Mouse (Mus musculus): Measurements from ENCODE around the gene Gfral. TPM values are rescaled to one million over a fixed set of nuclear protein-coding genes. Genes with fewer than 3 reads are reported as not detected.

Gene Gfral
- polyA plus RNA-seq, 1 experiment from 2014 or later = not detected

DNA sequence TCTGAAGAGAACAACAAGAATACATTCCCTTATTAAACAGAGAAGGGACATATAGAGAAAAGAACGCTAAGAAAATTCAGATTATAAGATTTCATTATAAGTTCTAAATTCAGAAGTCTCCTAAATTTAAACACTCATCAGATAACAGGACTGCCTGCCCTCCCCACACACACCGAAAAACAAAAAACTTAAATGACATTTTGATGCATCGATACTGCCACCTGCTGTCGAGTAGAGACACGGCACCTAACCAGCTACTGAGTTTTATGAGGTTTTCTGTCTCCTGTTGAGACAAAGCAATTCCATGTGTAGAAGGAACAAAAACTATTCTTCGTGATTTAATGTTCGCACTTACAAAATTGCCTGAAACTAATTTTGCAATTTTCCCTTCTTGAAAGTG is 23.2 kb upstream of the Gfral start:
- 1% methylated on average over 7 of the region's 7 CpGs for WGBS
- Histone ChIP-seq H3K27me3 (replicated peaks; ENCODE audit: insufficient read depth, low read length) (no peaks in the 10 kb centered on the region), H3K9me3 (ENCODE audit: low read length) (no peaks in the 10 kb centered on the region), H3K4me3 (ENCODE audit: low read depth, low read length) (peak overlapping the region; percentile 39), H3K9ac (replicated peaks; ENCODE audit: low read depth) (no peak overlapping the region), H3K27ac (ENCODE audit: low read length) (no peak overlapping the region), H3K4me1 (ENCODE audit: insufficient read depth, low read depth, low read length) (no peaks in the 10 kb centered on the region), H3K4me2 (replicated peaks; ENCODE audit: low read depth, low read length) (peak overlapping the region; percentile 64), H3K36me3 (ENCODE audit: insufficient read depth, low read length) (no peaks in the 10 kb centered on the region)
- DNase-seq (ENCODE audit: low spot score) (peak; percentile 82), ATAC-seq (peak; percentile 56)
- peak; percentile 84 for TF ChIP-seq CTCF (IDR thresholded peaks at IDR 0.05)
- no peak for TF ChIP-seq EP300 (IDR thresholded peaks at IDR 0.05)

DNA sequence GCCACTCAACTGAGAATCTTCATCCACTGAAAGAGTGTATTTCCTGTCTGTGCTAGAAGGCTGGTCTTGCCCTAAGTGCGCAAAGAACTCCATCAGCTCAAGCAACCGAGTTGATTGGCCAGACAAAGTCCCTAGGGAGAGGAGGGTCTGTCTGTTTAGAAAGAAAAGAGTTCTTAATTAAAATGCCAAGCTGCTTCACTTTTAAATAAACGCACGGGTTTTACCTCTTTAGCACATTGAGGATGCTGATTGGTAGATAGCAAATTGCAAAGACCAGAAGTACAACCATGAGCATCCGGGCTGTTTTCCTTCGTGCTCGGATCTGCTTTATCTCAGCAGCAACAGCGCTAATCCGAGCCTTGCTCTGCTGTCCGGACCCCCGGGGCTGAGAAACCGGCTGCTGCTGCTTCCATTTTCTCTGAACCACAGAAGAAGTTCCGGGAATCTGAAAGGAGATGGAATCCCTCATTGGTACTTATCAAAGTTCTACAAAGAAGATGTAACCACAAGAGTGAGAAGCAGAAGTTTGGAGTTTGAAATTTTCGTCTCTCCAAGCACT is 22.6 kb upstream of the Gfral start:
- Histone ChIP-seq H3K36me3 (ENCODE audit: insufficient read depth, low read length) (no peaks in the 10 kb centered on the region), H3K9ac (replicated peaks; ENCODE audit: low read depth) (no peak overlapping the region), H3K4me3 (ENCODE audit: low read depth, low read length) (peak overlapping the region; percentile 39), H3K4me2 (replicated peaks; ENCODE audit: low read depth, low read length) (peak overlapping the region; percentile 64), H3K9me3 (ENCODE audit: low read length) (no peaks in the 10 kb centered on the region), H3K27ac (ENCODE audit: low read length) (peak overlapping the region; percentile 35; the same call in 1 of the 2 replicates), H3K27me3 (replicated peaks; ENCODE audit: insufficient read depth, low read length) (no peaks in the 10 kb centered on the region), H3K4me1 (ENCODE audit: insufficient read depth, low read depth, low read length) (no peaks in the 10 kb centered on the region)
- 3% methylated on average over 14 of the region's 14 CpGs for WGBS
- TF ChIP-seq CTCF (IDR thresholded peaks at IDR 0.05) (no peak), EP300 (IDR thresholded peaks at IDR 0.05) (no peak)
- peak; percentile 47 for ATAC-seq
- DNase-seq (ENCODE audit: low spot score) = peak; percentile 22

DNA sequence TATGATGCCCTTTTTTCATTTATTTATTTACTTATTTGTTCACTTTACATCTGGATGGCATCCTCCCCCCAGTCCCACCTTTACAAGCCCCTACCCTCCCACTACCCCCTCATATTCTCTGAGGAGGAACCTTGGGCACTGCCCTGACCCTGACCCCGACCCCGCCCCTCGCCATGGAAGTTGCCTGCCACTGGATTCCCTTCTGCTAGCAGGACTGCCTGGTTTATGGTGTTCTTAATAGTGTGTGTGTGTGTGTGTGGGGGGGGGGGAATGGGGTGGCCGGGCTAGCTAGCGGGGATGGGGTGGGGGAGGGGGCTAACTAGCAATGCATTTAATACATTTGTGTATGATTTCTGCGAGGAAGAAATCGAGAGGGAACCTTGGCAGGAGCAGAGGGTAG is 21.4 kb upstream of the Gfral start:
- WGBS = 62% methylated on average over 7 of the region's 7 CpGs
- Histone ChIP-seq H3K27ac (ENCODE audit: low read length) (no peak overlapping the region), H3K36me3 (ENCODE audit: insufficient read depth, low read length) (no peaks in the 10 kb centered on the region), H3K4me2 (replicated peaks; ENCODE audit: low read depth, low read length) (no peak overlapping the region), H3K9me3 (ENCODE audit: low read length) (no peaks in the 10 kb centered on the region), H3K9ac (replicated peaks; ENCODE audit: low read depth) (no peak overlapping the region), H3K27me3 (replicated peaks; ENCODE audit: insufficient read depth, low read length) (no peaks in the 10 kb centered on the region), H3K4me3 (ENCODE audit: low read depth, low read length) (no peak overlapping the region), H3K4me1 (ENCODE audit: insufficient read depth, low read depth, low read length) (no peaks in the 10 kb centered on the region)
- TF ChIP-seq EP300 (IDR thresholded peaks at IDR 0.05) (no peak), CTCF (IDR thresholded peaks at IDR 0.05) (no peak)
- ATAC-seq (no peak), DNase-seq (ENCODE audit: low spot score) (no peak)

DNA sequence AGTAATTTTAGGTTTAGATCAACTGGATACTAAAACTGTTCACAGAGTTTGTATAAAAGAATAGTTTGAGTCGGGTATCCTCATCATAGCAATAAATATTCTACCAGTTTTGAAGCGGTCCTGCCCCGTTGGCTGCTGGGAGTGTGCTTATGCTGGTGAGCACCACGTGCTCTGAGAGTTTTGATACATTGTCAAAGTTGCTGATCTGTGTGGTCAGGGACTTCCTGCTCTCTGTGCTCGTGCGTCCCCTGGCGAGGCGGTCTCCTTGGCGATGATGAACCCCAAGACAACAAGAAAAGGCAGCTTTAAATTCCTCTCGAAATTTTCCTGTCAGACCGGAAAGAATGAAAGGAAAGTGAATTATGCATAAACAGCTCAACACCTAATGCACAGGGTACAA is 16.9 kb upstream of the Gfral start:
- H3K9me3 ChIP-seq (ENCODE audit: low read length) = no peaks in the 10 kb centered on the region
- whole genome bisulfite sequencing = 37% methylated on average over 11 of the region's 11 CpGs
- no peak; the same call in 1 of the 2 replicates for ATAC-seq
- H3K9ac ChIP-seq (replicated peaks; ENCODE audit: low read depth) = no peak overlapping the region
- no peak for TF ChIP-seq CTCF (IDR thresholded peaks at IDR 0.05)
- H3K4me1 ChIP-seq (ENCODE audit: insufficient read depth, low read depth, low read length) = no peaks in the 10 kb centered on the region
- H3K36me3 ChIP-seq (ENCODE audit: insufficient read depth, low read length) = no peaks in the 10 kb centered on the region
- H3K4me3 ChIP-seq (ENCODE audit: low read depth, low read length) = no peak overlapping the region
- no peak overlapping the region for H3K4me2 ChIP-seq (replicated peaks; ENCODE audit: low read depth, low read length)
- H3K27ac ChIP-seq (ENCODE audit: low read length) = no peak overlapping the region
- no peaks in the 10 kb centered on the region for H3K27me3 ChIP-seq (replicated peaks; ENCODE audit: insufficient read depth, low read length)
- peak; percentile 14 for DNase-seq (ENCODE audit: low spot score)

DNA sequence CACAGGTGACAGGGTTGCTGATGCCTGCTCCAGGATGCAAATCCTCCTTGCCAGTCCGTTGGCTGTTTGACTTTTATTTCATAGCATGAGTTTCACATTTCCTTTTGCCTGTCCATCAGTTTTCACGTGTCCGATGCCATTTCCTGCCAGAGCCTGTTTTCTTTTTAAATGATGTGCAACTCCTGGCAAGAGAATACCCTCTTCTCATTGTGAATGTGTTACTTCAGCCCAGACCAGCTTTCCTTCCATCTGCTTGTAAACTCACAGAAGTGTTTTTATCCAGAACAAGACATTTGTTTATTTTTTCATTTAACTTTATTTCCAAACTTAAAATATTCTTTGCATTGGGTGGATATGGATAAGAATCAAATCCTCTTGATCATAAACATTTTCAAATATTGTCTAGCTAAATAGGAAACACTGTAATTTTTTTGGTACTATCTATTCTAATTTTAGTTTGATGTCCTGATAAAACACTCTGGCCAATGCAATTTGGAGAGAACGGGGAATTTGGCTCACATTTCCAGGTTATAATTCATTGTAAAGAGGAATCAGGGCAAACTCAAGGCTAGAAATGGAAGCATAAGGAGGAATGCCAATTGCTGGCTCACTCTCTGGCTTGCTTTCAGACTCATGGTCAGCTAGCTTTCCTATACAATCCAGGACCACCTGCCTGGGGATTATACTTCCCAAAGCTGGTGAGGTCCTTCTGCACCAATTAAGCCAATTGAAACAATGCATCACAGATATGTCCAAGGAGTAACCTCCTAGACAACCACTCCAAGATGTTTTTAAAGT is 3.9 kb upstream of the Gfral start:
- no peak for TF ChIP-seq CTCF (IDR thresholded peaks at IDR 0.05)
- no peak for TF ChIP-seq EP300 (IDR thresholded peaks at IDR 0.05)
- DNase-seq (ENCODE audit: low spot score) = peak; percentile 56
- no peak overlapping the region for H3K4me3 ChIP-seq (ENCODE audit: low read depth, low read length)
- no peak overlapping the region for H3K27ac ChIP-seq (ENCODE audit: low read length)
- no peaks in the 10 kb centered on the region for H3K36me3 ChIP-seq (ENCODE audit: insufficient read depth, low read length)
- H3K9me3 ChIP-seq (ENCODE audit: low read length) = no peaks in the 10 kb centered on the region
- no peak for ATAC-seq
- WGBS = 35% methylated on average over 4 of the region's 4 CpGs
- H3K4me2 ChIP-seq (replicated peaks; ENCODE audit: low read depth, low read length) = no peak overlapping the region
- H3K27me3 ChIP-seq (replicated peaks; ENCODE audit: insufficient read depth, low read length) = no peaks in the 10 kb centered on the region
- no peak overlapping the region for H3K9ac ChIP-seq (replicated peaks; ENCODE audit: low read depth)
- H3K4me1 ChIP-seq (ENCODE audit: insufficient read depth, low read depth, low read length) = no peaks in the 10 kb centered on the region

DNA sequence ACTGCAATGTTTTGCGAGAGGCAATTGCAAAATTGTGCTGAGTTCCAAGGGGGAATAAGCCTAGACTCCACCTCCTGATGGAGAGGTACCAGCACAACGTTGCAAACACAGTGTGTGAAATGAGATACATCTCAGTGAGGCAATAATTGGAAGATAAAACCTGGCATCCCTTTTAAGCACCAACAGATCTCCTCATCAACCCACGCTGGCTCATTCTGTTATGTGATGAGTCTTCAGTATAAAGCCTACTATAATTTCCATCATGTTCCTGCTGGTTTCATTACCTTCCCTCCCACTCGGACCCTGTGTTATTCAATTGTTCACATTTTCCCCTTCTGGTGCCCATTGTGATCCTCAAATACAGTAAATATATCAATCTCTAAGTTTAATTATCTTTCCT is 1.2 kb upstream of the Gfral start:
- no peak for DNase-seq (ENCODE audit: low spot score)
- Histone ChIP-seq H3K4me3 (ENCODE audit: low read depth, low read length) (no peak overlapping the region), H3K36me3 (ENCODE audit: insufficient read depth, low read length) (no peaks in the 10 kb centered on the region), H3K4me2 (replicated peaks; ENCODE audit: low read depth, low read length) (no peak overlapping the region), H3K27me3 (replicated peaks; ENCODE audit: insufficient read depth, low read length) (no peaks in the 10 kb centered on the region), H3K27ac (ENCODE audit: low read length) (no peak overlapping the region), H3K9ac (replicated peaks; ENCODE audit: low read depth) (no peak overlapping the region), H3K9me3 (ENCODE audit: low read length) (no peaks in the 10 kb centered on the region), H3K4me1 (ENCODE audit: insufficient read depth, low read depth, low read length) (no peaks in the 10 kb centered on the region)
- ATAC-seq = no peak
- 67% methylated on average over 4 of the region's 4 CpGs for WGBS
- TF ChIP-seq CTCF (IDR thresholded peaks at IDR 0.05) (no peak), EP300 (IDR thresholded peaks at IDR 0.05) (no peak)

Measured in lung, postnatal 0 days (tissue).